Mouse (Mus musculus): ENCODE measurements around the gene Ninj1.

- no peak for TF ChIP-seq POLR2A (IDR thresholded peaks at IDR 0.05; ENCODE audit: low read depth, low read length)
- no peak for TF ChIP-seq CTCF (IDR thresholded peaks at IDR 0.05; ENCODE audit: extremely low read depth, insufficient read length, insufficient replicate concordance, low read depth, low read length)
These were observed 32.7 kb upstream of the Ninj1 start for GRCm38 (mm10) chr13:49154621-49155020.

All from small intestine, adult 2 months (tissue).